Mouse (Mus musculus): ENCODE measurements around the gene Ceacam18.

DNA sequence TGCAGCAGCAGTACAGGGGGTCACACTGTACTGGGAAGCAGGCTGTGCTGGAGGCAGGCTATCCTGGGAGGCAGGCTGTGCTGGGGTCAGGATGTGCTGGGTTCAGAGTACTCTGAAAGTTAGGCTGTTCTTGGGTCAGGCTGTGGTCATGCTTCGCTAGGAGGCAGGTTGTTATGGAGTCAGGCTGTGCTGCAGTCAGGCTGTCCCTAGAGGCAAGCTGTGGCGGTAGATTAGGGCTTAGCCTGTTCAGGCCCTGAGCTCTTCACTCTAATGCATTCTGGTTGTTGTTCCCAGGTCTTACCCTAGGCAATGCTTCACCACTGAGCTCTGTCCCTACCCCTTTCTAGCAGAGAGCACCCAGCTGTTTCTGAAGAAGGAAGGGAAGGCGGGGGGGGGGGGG, 9.4 kb upstream of the Ceacam18 start:
- TF ChIP-seq CTCF (IDR thresholded peaks at IDR 0.05; ENCODE audit: borderline replicate concordance, insufficient read depth, low read length) (no peak), POLR2A (IDR thresholded peaks at IDR 0.05; ENCODE audit: low read depth, low read length) (no peak)

Measured in embryonic fibroblast, embryonic 13.5 days (primary cell).